Comparison of ENCODE assay signal across 20 mouse cellular contexts in genomic region chr2:170091563-170092443, GRCm38 (mm10). TPM values are rescaled to one million over a fixed set of nuclear protein-coding genes. Genes with fewer than 3 reads are reported as not detected.
DNase-seq lines count a peak whose midpoint lies in the region; ATAC-seq lines count a peak whose summit lies in the region.
"Had no signal": no experiment of that assay in that cellular context is flagged by ENCODE, and none has a peak within 500 bp of the region (broad histone marks: within the 10 kb centered on the region; RNA-seq: fewer than 3 reads in every experiment).

No protein-coding gene starts in this region.

- peak; percentile 55; the same call in 1 of the 2 replicates for ATAC-seq in limb, embryonic 13.5 days (ENCODE audit: low FRiP score, low read depth)
- peak; percentile 80 for ATAC-seq in intestine, embryonic 16.5 days
- peak; percentile 71 for ATAC-seq in kidney, embryonic 15.5 days (replicated peaks; ENCODE audit: low FRiP score)
- ATAC-seq in limb, embryonic 15.5 days (ENCODE audit: insufficient number of reproducible peaks, low FRiP score, low TSS enrichment, low read depth) = peak; percentile 43; the same call in 1 of the 2 replicates
- ATAC-seq: midbrain, embryonic 16.5 days had no signal

- no peak overlapping the region for H3K4me3 ChIP-seq in limb, embryonic 13.5 days
- H3K4me3 ChIP-seq in limb, embryonic 10.5 days = no peak overlapping the region
- H3K4me3 ChIP-seq in intestine, embryonic 16.5 days (ENCODE audit: low read length) = no peak overlapping the region
- H3K4me3 ChIP-seq in kidney, embryonic 15.5 days (replicated peaks) = no peak overlapping the region
- no peak overlapping the region for H3K4me3 ChIP-seq in limb, embryonic 15.5 days
- H3K4me3 ChIP-seq: embryonic facial prominence, embryonic 12.5 days; layer of hippocampus, adult 2 months; limb, embryonic 12.5 days; myocyte had no signal

- no peak overlapping the region for H3K4me2 ChIP-seq in limb, embryonic 13.5 days (replicated peaks)
- no peak overlapping the region for H3K4me2 ChIP-seq in intestine, embryonic 16.5 days (ENCODE audit: low read depth, low read length)
- no peak overlapping the region for H3K4me2 ChIP-seq in kidney, embryonic 15.5 days
- no peak overlapping the region for H3K4me2 ChIP-seq in limb, embryonic 15.5 days
- H3K4me2 ChIP-seq: embryonic facial prominence, embryonic 12.5 days; heart, embryonic 11.5 days; limb, embryonic 12.5 days had no signal

- H3K27me3 ChIP-seq in limb, embryonic 13.5 days = no peaks in the 10 kb centered on the region
- H3K27me3 ChIP-seq in limb, embryonic 10.5 days (ENCODE audit: low read depth, poor library complexity, severe bottlenecking) = no peaks in the 10 kb centered on the region
- H3K27me3 ChIP-seq in intestine, embryonic 16.5 days (replicated peaks; ENCODE audit: control insufficient read depth, insufficient read depth, low read length) = no peaks in the 10 kb centered on the region
- H3K27me3 ChIP-seq in kidney, embryonic 15.5 days = no peaks in the 10 kb centered on the region
- no peaks in the 10 kb centered on the region for H3K27me3 ChIP-seq in limb, embryonic 15.5 days
- H3K27me3 ChIP-seq: embryonic facial prominence, embryonic 12.5 days had no signal

- peaks cover 13% of the 10 kb centered on the region for H3K4me1 ChIP-seq in limb, embryonic 13.5 days
- H3K4me1 ChIP-seq in limb, embryonic 10.5 days = peaks cover 19% of the 10 kb centered on the region
- H3K4me1 ChIP-seq in intestine, embryonic 16.5 days (ENCODE audit: control insufficient read depth, insufficient read depth, low read length) = peaks cover 17% of the 10 kb centered on the region
- H3K4me1 ChIP-seq in kidney, embryonic 15.5 days = peaks cover 16% of the 10 kb centered on the region; the same call in 1 of the 2 replicates
- peaks cover 10% of the 10 kb centered on the region; the same call in 1 of the 2 replicates for H3K4me1 ChIP-seq in limb, embryonic 15.5 days
- H3K4me1 ChIP-seq: embryonic facial prominence, embryonic 12.5 days had no signal

- H3K9ac ChIP-seq in limb, embryonic 13.5 days = no peak overlapping the region
- H3K9ac ChIP-seq in intestine, embryonic 16.5 days (ENCODE audit: low read depth, low read length) = peak overlapping the region; percentile 35; the same call in 1 of the 2 replicates
- no peak overlapping the region for H3K9ac ChIP-seq in kidney, embryonic 15.5 days
- H3K9ac ChIP-seq in limb, embryonic 15.5 days = no peak overlapping the region
- H3K9ac ChIP-seq: embryonic facial prominence, embryonic 12.5 days; limb, embryonic 12.5 days had no signal

- no peaks in the 10 kb centered on the region for H3K36me3 ChIP-seq in limb, embryonic 13.5 days
- H3K36me3 ChIP-seq in limb, embryonic 10.5 days = no peaks in the 10 kb centered on the region
- no peaks in the 10 kb centered on the region for H3K36me3 ChIP-seq in intestine, embryonic 16.5 days (ENCODE audit: control insufficient read depth, insufficient read depth, low read length)
- no peaks in the 10 kb centered on the region for H3K36me3 ChIP-seq in kidney, embryonic 15.5 days
- no peaks in the 10 kb centered on the region for H3K36me3 ChIP-seq in limb, embryonic 15.5 days
- H3K36me3 ChIP-seq: embryonic facial prominence, embryonic 12.5 days; limb, embryonic 12.5 days had no signal

- WGBS in limb, embryonic 13.5 days = 29% methylated on average over 10 of the region's 10 CpGs
- WGBS in limb, embryonic 10.5 days = 62% methylated on average over 10 of the region's 10 CpGs
- WGBS in intestine, embryonic 16.5 days = 48% methylated on average over 10 of the region's 10 CpGs
- WGBS in kidney, embryonic 15.5 days = 47% methylated on average over 10 of the region's 10 CpGs
- 34% methylated on average over 10 of the region's 10 CpGs for WGBS in limb, embryonic 15.5 days

- no peak for DNase-seq in limb, embryonic 10.5 days (ENCODE audit: low spot score)
- DNase-seq in cerebellum, postnatal 14 days = no peak
- no peak for DNase-seq in frontal cortex, postnatal 36 days (ENCODE audit: low spot score in 2 of 2)
- no peak for DNase-seq in cerebellum, postnatal 36 days
- DNase-seq: adrenal gland, adult 2 months; cerebellum, adult 11 months; cerebellum, adult 9-11 months; heart, adult 11 months; layer of hippocampus, postnatal 36 days; lung, postnatal 4 days had no signal

- H3K9me3 ChIP-seq in limb, embryonic 13.5 days = no peaks in the 10 kb centered on the region
- H3K9me3 ChIP-seq in limb, embryonic 10.5 days (replicated peaks) = no peaks in the 10 kb centered on the region
- H3K9me3 ChIP-seq in intestine, embryonic 16.5 days (ENCODE audit: control insufficient read depth, low read length) = no peaks in the 10 kb centered on the region
- H3K9me3 ChIP-seq in kidney, embryonic 15.5 days (replicated peaks) = no peaks in the 10 kb centered on the region
- no peaks in the 10 kb centered on the region for H3K9me3 ChIP-seq in limb, embryonic 15.5 days
- H3K9me3 ChIP-seq: embryonic facial prominence, embryonic 12.5 days; limb, embryonic 12.5 days had no signal

- no peak overlapping the region for H3K27ac ChIP-seq in limb, embryonic 13.5 days
- no peak overlapping the region for H3K27ac ChIP-seq in limb, embryonic 10.5 days
- peak overlapping the region; percentile 92 for H3K27ac ChIP-seq in intestine, embryonic 16.5 days (ENCODE audit: low read length)
- peak overlapping the region; percentile 67 for H3K27ac ChIP-seq in kidney, embryonic 15.5 days
- no peak overlapping the region for H3K27ac ChIP-seq in limb, embryonic 15.5 days
- H3K27ac ChIP-seq: embryonic facial prominence, embryonic 12.5 days; layer of hippocampus, adult 2 months; limb, embryonic 12.5 days had no signal

RNA-seq across cellular contexts. Expression of gene Zfp217, which starts 56.1 kb away (rescaled TPM):
- 4.5 and 4.6 TPM in 2 replicates for polyA plus RNA-seq in limb, embryonic 13.5 days (2015; fragmentation: Nextera tagmentation; extraction: Ambion mirVana)
- 3.9 and 4.1 TPM in 2 replicates for polyA plus RNA-seq in limb, embryonic 10.5 days (2016; fragmentation: Nextera tagmentation; extraction: Ambion mirVana)
- 2.4 and 2.9 TPM in 2 replicates for polyA plus RNA-seq in intestine, embryonic 16.5 days (2015; fragmentation: Nextera tagmentation; extraction: Ambion mirVana)
- polyA plus RNA-seq in kidney, embryonic 15.5 days (2015; fragmentation: Nextera tagmentation; extraction: Ambion mirVana) = 4.7 and 5.0 TPM in 2 replicates
- 2.9 and 3.3 TPM in 2 replicates for polyA plus RNA-seq in limb, embryonic 15.5 days (2015; fragmentation: Nextera tagmentation; extraction: Ambion mirVana)

Comparison
In these comparisons a context has a peak if more than half of its experiments do, and no peak if none do; other contexts are left out.
1. H3K27ac ChIP-seq: peak in intestine, embryonic 16.5 days (single experiment) and kidney, embryonic 15.5 days (single experiment); none in limb, embryonic 13.5 days (single experiment), limb, embryonic 10.5 days (single experiment) and limb, embryonic 15.5 days (single experiment).
2. Peak in every context shown above with its lines, with median percentiles within 50 percentile points of each other: ATAC-seq.